Mouse (Mus musculus): Measurements from ENCODE around the gene Pla2r1.

DNA sequence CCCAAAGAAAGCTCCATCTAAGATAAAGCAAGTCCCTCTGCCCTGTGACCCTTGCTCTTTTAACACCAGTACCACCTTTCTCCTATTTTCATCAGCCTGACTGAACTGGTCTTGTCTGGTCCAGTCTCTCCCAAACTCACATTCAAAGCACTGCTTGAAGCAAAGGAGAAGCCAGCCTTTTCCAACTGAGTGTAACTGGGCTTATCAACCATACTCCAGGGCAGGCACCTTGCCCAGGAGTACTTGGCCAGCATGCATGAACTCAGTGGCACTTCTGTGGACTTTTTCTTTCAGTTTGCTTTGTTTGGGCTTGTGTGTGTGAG is 168.4 kb downstream of the Pla2r1 start:
- TF ChIP-seq CTCF (IDR thresholded peaks at IDR 0.05; ENCODE audit: control insufficient read depth, insufficient read depth, low read length) (no peak), POLR2A (IDR thresholded peaks at IDR 0.05; ENCODE audit: borderline replicate concordance, control insufficient read depth, low read depth, low read length) (no peak)

Measured in bone marrow, adult 2 months (tissue).